ENCODE assay signal across 12 mouse cellular contexts in genomic region chr5:53371638-53372037, GRCm38 (mm10).
A peak's percentile ranks its signal among the peaks of the same experiment; 100 is the strongest.
DNase-seq lines count a peak whose midpoint lies in the region; ATAC-seq and TF ChIP-seq lines count a peak whose summit lies in the region.
"Had no signal": no experiment of that assay in that cellular context is flagged by ENCODE, and none has a peak within 500 bp of the region (broad histone marks: within the 10 kb centered on the region; RNA-seq: fewer than 3 reads in every experiment).

No protein-coding gene starts in this region.

- no peak overlapping the region for H3K4me3 ChIP-seq in forebrain, postnatal 0 days (ENCODE audit: low read depth, low read length)
- no peak overlapping the region for H3K4me3 ChIP-seq in forebrain, embryonic 13.5 days
- H3K4me3 ChIP-seq in midbrain, postnatal 0 days (ENCODE audit: low read depth, low read length) = no peak overlapping the region
- H3K4me3 ChIP-seq: liver, embryonic 15.5 days had no signal

- H3K4me1 ChIP-seq in forebrain, postnatal 0 days (ENCODE audit: insufficient read depth) = no peaks in the 10 kb centered on the region
- peaks cover 8% of the 10 kb centered on the region; the same call in 1 of the 2 replicates for H3K4me1 ChIP-seq in forebrain, embryonic 13.5 days
- H3K4me1 ChIP-seq in midbrain, postnatal 0 days (ENCODE audit: insufficient read depth, low read length) = no peaks in the 10 kb centered on the region
- H3K4me1 ChIP-seq: liver, embryonic 15.5 days had no signal

- no peak for DNase-seq in forebrain, postnatal 0 days
- peak; percentile 26 for DNase-seq in lung, postnatal 36 days
- no peak for DNase-seq in lung, postnatal 25 days (ENCODE audit: low spot score)
- peak; percentile 21 for DNase-seq in adrenal gland, postnatal 25 days
- peak; percentile 28 for DNase-seq in heart, postnatal 25 days (ENCODE audit: low spot score)
- no peak for DNase-seq in B cell, adult 2 months
- DNase-seq in midbrain, postnatal 0 days (ENCODE audit: low spot score) = no peak
- DNase-seq: embryo, embryonic 11 days had no signal

- H3K36me3 ChIP-seq in forebrain, postnatal 0 days (ENCODE audit: insufficient read depth) = no peaks in the 10 kb centered on the region
- no peaks in the 10 kb centered on the region for H3K36me3 ChIP-seq in forebrain, embryonic 13.5 days (ENCODE audit: poor library complexity, severe bottlenecking)
- no peaks in the 10 kb centered on the region for H3K36me3 ChIP-seq in midbrain, postnatal 0 days (ENCODE audit: insufficient read depth, low read length)
- H3K36me3 ChIP-seq: liver, embryonic 15.5 days had no signal

- peak; percentile 20; the same call in 1 of the 2 replicates for ATAC-seq in forebrain, postnatal 0 days
- no peak for ATAC-seq in forebrain, embryonic 13.5 days
- no peak for ATAC-seq in midbrain, postnatal 0 days (ENCODE audit: low FRiP score)
- ATAC-seq: inflammation-experienced regulatory T-cells, adult 6 months; midbrain, embryonic 16.5 days had no signal

- H3K27me3 ChIP-seq in forebrain, postnatal 0 days (ENCODE audit: insufficient read depth, low read length) = no peaks in the 10 kb centered on the region
- H3K27me3 ChIP-seq in forebrain, embryonic 13.5 days = no peaks in the 10 kb centered on the region
- no peaks in the 10 kb centered on the region for H3K27me3 ChIP-seq in midbrain, postnatal 0 days (ENCODE audit: insufficient read depth, low read length)
- H3K27me3 ChIP-seq: liver, embryonic 15.5 days had no signal

- WGBS in forebrain, postnatal 0 days = 69% methylated on average over 3 of the region's 3 CpGs
- WGBS in forebrain, embryonic 13.5 days = 92% methylated on average over 3 of the region's 3 CpGs
- WGBS in midbrain, postnatal 0 days = 88% methylated on average over 3 of the region's 3 CpGs

- TF ChIP-seq CTCF in forebrain, postnatal 0 days (IDR thresholded peaks at IDR 0.05; ENCODE audit: low read depth) = no peak
- TF ChIP-seq CTCF in midbrain, postnatal 0 days (IDR thresholded peaks at IDR 0.05) = no peak

- H3K27ac ChIP-seq in forebrain, postnatal 0 days (ENCODE audit: low read depth, low read length) = no peak overlapping the region
- H3K27ac ChIP-seq in forebrain, embryonic 13.5 days = no peak overlapping the region
- no peak overlapping the region for H3K27ac ChIP-seq in midbrain, postnatal 0 days (ENCODE audit: low read depth, low read length)
- H3K27ac ChIP-seq: liver, embryonic 15.5 days had no signal

- intact Hi-C loops in heart, postnatal 25 days (cut with DNase I) = no loop called here

- H3K4me2 ChIP-seq in forebrain, postnatal 0 days (ENCODE audit: low read depth) = no peak overlapping the region
- H3K4me2 ChIP-seq in forebrain, embryonic 13.5 days = no peak overlapping the region
- no peak overlapping the region for H3K4me2 ChIP-seq in midbrain, postnatal 0 days (ENCODE audit: low read depth, low read length, poor library complexity, severe bottlenecking)
- H3K4me2 ChIP-seq: liver, embryonic 15.5 days had no signal

- H3K9ac ChIP-seq in forebrain, postnatal 0 days = no peak overlapping the region
- H3K9ac ChIP-seq in forebrain, embryonic 13.5 days = no peak overlapping the region
- no peak overlapping the region for H3K9ac ChIP-seq in midbrain, postnatal 0 days (replicated peaks; ENCODE audit: low read length, poor library complexity, severe bottlenecking)
- H3K9ac ChIP-seq: liver, embryonic 15.5 days had no signal

- no peaks in the 10 kb centered on the region for H3K9me3 ChIP-seq in forebrain, postnatal 0 days (ENCODE audit: low read length)
- no peaks in the 10 kb centered on the region for H3K9me3 ChIP-seq in forebrain, embryonic 13.5 days (replicated peaks)
- no peaks in the 10 kb centered on the region for H3K9me3 ChIP-seq in midbrain, postnatal 0 days (ENCODE audit: low read length)
- H3K9me3 ChIP-seq: liver, embryonic 15.5 days had no signal

Comparison
In these comparisons a context has a peak if more than half of its experiments do, and no peak if none do; other contexts are left out.
1. DNase-seq: peak in lung, postnatal 36 days (single experiment), adrenal gland, postnatal 25 days (single experiment) and heart, postnatal 25 days (single experiment); none in forebrain, postnatal 0 days (single experiment), lung, postnatal 25 days (single experiment), B cell, adult 2 months (0 of 2) and midbrain, postnatal 0 days (single experiment).